Mouse (Mus musculus) ovary, postnatal 10 days (tissue): Measurements from ENCODE around the gene Vmn1r27.

Experiments used
- DNase-seq: peaks from one replicate; pipeline ENCODE4 v3.0.0; 2022; ENCODE audit warnings: low spot score

Gene Vmn1r27

DNA sequence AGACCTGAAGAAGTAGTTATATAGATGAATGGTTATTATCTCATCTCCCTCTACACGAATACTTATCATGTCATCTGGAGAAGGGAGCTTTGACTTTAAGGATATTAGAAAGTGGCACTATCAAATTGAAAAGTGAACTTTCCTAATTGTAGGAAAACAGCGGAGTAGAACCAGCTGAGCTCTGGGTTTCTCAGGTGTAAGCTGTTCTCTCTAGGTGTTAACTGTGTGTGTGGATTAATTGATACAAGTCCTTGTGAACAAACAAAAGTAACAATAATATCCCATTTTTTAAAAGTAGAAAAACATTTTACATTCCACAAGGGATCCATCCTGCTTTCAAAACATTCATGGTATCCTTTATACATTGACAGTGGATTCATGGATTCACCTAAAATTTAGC is at the start of gene Vmn1r27:
Gene Vmn1r27, minus strand, starts transcription at position 101 of the 400 bp plus-strand sequence.
- DNase-seq, result no peak

DNA sequence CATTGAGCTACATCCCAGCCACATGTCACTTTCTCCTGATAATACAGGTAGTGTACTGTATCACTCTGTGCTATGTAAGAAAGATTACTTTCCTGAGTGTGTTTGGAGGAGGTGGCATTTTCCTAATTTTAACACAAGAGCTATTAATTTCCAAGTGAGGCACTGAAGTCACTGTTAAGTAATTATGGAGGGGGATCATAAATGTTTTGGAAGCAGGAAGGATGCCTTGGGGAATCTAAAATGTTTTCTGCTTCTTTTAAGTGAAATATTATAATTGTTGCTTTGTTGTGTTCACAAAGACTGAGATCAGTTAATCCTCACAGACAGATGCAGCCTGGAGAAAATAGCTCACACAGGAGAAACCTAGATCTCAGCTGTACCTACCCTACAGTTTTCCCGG is 43.1 kb upstream of the Vmn1r27 start, which contains the start of gene Vmn1r28:
Gene Vmn1r28, plus strand, starts transcription at position 301 of the 400 bp plus-strand sequence.
- DNase-seq, result no peak

DNA sequence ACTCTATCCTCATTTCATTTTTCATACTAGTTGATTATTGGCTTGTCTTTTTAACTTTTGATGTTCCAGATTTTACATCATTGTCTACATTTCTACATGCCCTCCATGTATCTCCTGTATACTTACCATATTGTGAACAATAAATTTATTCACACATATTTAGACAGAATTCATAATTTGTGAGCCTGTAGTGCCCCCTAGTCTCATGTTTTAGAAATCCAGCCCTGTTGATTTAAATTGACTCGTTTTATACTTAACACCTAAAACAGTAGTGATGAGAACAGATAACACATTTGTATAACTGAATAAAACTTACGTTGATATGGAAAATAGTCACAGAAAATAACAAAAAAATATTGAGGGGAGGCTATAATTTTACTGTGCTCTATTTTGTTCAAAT is 2.5 kb downstream of the Vmn1r27 start:
- no peak for DNase-seq
